Mouse (Mus musculus): ENCODE measurements at regions not wholly inside any gene's neighbourhood (a gene's known extent, or its start where the extent isn't known, plus 50 kb on each side); places are given as distances from the start of the nearest gene placed in this dataset.

DNA sequence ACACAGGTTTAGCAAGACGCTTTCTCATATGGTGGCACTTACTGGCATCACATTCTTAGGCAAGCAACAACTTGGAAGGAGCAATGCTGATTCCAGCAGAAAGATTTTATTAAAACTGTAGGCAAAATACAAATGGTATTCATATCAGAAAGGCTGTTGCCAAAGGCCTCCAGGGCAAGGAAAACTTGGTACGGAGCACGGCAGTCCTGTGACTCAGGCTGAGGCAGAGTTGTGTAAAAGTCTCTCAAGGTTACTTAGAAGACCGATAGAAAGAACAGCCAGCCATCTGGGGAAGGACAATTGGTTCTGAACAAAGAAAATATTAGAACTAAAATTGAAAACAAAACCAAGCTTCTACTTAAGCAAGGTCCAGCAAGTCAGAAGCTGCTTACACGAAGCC lies 201.2 kb downstream of the Col12a1 start:
- H3K4me2 ChIP-seq (ENCODE audit: low read depth, low read length) = no peak overlapping the region
- DNase-seq (ENCODE audit: low spot score) (no peak), ATAC-seq (ENCODE audit: insufficient read depth, low read depth) (no peak)
- WGBS = 60% methylated on average over 5 of the region's 5 CpGs
- no peak for TF ChIP-seq EP300 (IDR thresholded peaks at IDR 0.05; ENCODE audit: low read depth)
- TF ChIP-seq CTCF (IDR thresholded peaks at IDR 0.05; ENCODE audit: low read depth) = no peak
- H3K9ac ChIP-seq (replicated peaks; ENCODE audit: low read depth, low read length) = no peak overlapping the region
- no peak overlapping the region for H3K27ac ChIP-seq (ENCODE audit: low read depth)
- H3K9me3 ChIP-seq (replicated peaks; ENCODE audit: control insufficient read depth, low read length) = no peaks in the 10 kb centered on the region
- no peaks in the 10 kb centered on the region for H3K27me3 ChIP-seq (ENCODE audit: control insufficient read depth, insufficient read depth, low read length)
- 0 out of 2 replicates have a peak, but pooled peaks cover 6% of the 10 kb centered on the region for H3K4me1 ChIP-seq (ENCODE audit: control insufficient read depth, insufficient read depth)
- H3K4me3 ChIP-seq (ENCODE audit: low read depth, low read length) = no peak overlapping the region
- no peaks in the 10 kb centered on the region for H3K36me3 ChIP-seq (replicated peaks; ENCODE audit: control insufficient read depth, insufficient read depth, low read length)

DNA sequence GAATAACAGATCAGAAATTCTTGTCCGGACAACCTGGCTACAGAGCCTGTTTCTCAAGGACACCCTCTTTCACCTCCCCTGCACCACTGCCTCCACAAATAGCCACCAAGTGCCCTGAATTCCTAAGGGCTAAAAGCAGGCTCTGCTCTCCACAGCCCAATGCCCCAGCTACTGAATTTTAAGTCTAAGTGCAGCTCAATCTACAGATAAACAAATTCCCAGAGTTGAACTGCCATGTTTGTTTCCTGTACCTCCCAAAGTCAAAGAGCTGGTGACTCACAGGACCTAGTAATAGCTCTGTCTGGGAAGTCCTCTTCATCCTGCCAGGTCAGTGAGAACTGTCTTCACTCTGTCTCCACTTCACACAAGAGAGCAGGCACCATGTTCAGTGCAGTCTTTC lies 200.0 kb downstream of the Col12a1 start:
- Histone ChIP-seq H3K9ac (replicated peaks; ENCODE audit: low read depth, low read length) (no peak overlapping the region), H3K27me3 (ENCODE audit: control insufficient read depth, insufficient read depth, low read length) (no peaks in the 10 kb centered on the region), H3K9me3 (replicated peaks; ENCODE audit: control insufficient read depth, low read length) (no peaks in the 10 kb centered on the region), H3K4me3 (ENCODE audit: low read depth, low read length) (no peak overlapping the region), H3K27ac (ENCODE audit: low read depth) (peak overlapping the region; percentile 77), H3K4me1 (ENCODE audit: control insufficient read depth, insufficient read depth) (0 out of 2 replicates have a peak, but pooled peaks cover 6% of the 10 kb centered on the region), H3K4me2 (ENCODE audit: low read depth, low read length) (peak overlapping the region; percentile 5; the same call in 1 of the 2 replicates), H3K36me3 (replicated peaks; ENCODE audit: control insufficient read depth, insufficient read depth, low read length) (no peaks in the 10 kb centered on the region)
- peak; percentile 76 for DNase-seq (ENCODE audit: low spot score)
- ATAC-seq (ENCODE audit: insufficient read depth, low read depth) = peak; percentile 90
- WGBS = 23% methylated on average over 1 of the region's 1 CpGs
- no peak for TF ChIP-seq CTCF (IDR thresholded peaks at IDR 0.05; ENCODE audit: low read depth)
- TF ChIP-seq EP300 (IDR thresholded peaks at IDR 0.05; ENCODE audit: low read depth) = no peak

DNA sequence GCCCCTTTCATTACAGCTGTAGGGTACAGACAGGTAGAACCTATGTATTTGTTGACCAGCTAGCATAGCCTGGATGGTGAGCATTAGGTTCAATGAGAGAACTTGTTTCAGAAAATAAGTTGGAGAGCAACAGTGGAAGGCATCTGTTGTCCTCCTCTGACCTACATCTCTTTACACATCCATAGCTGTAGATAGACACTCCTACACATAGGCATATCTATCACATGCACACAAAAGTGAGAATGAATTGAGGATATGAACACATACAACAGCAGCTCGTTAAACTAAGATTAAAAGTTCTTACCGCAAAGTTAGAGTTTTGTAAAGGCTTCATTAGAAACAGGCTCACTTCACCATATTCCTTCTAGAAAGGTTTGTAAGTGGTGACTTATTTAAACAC lies 198.1 kb downstream of the Col12a1 start:
- Histone ChIP-seq H3K36me3 (replicated peaks; ENCODE audit: control insufficient read depth, insufficient read depth, low read length) (no peaks in the 10 kb centered on the region), H3K4me1 (ENCODE audit: control insufficient read depth, insufficient read depth) (0 out of 2 replicates have a peak, but pooled peaks cover 6% of the 10 kb centered on the region), H3K27me3 (ENCODE audit: control insufficient read depth, insufficient read depth, low read length) (no peaks in the 10 kb centered on the region), H3K9ac (replicated peaks; ENCODE audit: low read depth, low read length) (no peak overlapping the region), H3K27ac (ENCODE audit: low read depth) (no peak overlapping the region), H3K9me3 (replicated peaks; ENCODE audit: control insufficient read depth, low read length) (no peaks in the 10 kb centered on the region), H3K4me2 (ENCODE audit: low read depth, low read length) (no peak overlapping the region), H3K4me3 (ENCODE audit: low read depth, low read length) (no peak overlapping the region)
- 81% methylated on average over 2 of the region's 2 CpGs for WGBS
- ATAC-seq (ENCODE audit: insufficient read depth, low read depth) (no peak), DNase-seq (ENCODE audit: low spot score) (no peak)
- TF ChIP-seq CTCF (IDR thresholded peaks at IDR 0.05; ENCODE audit: low read depth) (no peak), EP300 (IDR thresholded peaks at IDR 0.05; ENCODE audit: low read depth) (no peak)

DNA sequence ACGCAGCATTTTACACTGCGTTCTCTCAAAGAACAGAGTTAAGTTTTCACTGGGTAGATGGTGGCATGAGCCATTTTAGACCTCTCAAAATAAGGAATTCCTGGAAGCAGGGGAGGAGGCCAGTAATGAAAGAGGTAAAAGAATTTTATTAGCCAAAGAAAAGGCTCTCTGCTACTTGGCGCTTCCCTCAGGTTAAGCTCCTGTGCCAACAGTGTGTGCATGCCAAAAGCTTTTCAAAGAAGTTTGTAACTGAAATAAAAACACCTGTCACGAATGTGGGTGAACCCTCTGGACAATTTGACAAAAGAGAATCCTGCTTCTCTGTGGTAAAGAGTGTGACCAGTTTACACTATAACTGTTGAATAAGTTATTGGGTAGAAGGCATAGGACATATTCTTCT lies 195.6 kb downstream of the Col12a1 start:
- H3K9me3 ChIP-seq (replicated peaks; ENCODE audit: control insufficient read depth, low read length) = no peaks in the 10 kb centered on the region

DNA sequence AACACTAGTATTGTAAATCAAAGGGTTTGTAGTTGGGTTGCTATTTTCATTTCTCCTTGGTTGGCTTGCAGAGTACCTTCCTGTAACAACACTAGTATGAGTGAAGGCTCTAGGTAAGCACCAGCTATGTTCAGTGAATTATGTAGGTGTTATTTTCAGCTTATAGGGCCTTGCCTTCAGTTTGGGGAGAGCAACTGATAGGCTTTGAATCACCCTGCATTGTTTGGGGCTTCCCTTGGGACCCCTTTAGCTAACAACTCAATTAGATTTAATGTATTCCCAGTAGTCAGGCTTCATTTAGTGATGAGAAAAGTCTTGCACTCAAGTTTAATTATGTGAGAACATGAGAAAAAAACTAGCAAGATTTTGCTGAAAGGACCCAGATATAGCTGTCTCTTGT lies 193.6 kb downstream of the Col12a1 start:
- ATAC-seq (ENCODE audit: insufficient read depth, low read depth) = no peak
- no peak overlapping the region for H3K9ac ChIP-seq (replicated peaks; ENCODE audit: low read depth, low read length)

More for the DNA sequence above, 195.6 kb downstream of the Col12a1 start:
- Histone ChIP-seq H3K4me2 (ENCODE audit: low read depth, low read length) (no peak overlapping the region), H3K27me3 (ENCODE audit: control insufficient read depth, insufficient read depth, low read length) (no peaks in the 10 kb centered on the region), H3K36me3 (replicated peaks; ENCODE audit: control insufficient read depth, insufficient read depth, low read length) (no peaks in the 10 kb centered on the region), H3K4me3 (ENCODE audit: low read depth, low read length) (no peak overlapping the region), H3K27ac (ENCODE audit: low read depth) (no peak overlapping the region), H3K4me1 (ENCODE audit: control insufficient read depth, insufficient read depth) (no peaks in the 10 kb centered on the region), H3K9ac (replicated peaks; ENCODE audit: low read depth, low read length) (no peak overlapping the region)
- DNase-seq (ENCODE audit: low spot score) (no peak), ATAC-seq (ENCODE audit: insufficient read depth, low read depth) (no peak)
- 84% methylated on average over 4 of the region's 4 CpGs for WGBS
- no peak for TF ChIP-seq CTCF (IDR thresholded peaks at IDR 0.05; ENCODE audit: low read depth)
- TF ChIP-seq EP300 (IDR thresholded peaks at IDR 0.05; ENCODE audit: low read depth) = no peak

DNA sequence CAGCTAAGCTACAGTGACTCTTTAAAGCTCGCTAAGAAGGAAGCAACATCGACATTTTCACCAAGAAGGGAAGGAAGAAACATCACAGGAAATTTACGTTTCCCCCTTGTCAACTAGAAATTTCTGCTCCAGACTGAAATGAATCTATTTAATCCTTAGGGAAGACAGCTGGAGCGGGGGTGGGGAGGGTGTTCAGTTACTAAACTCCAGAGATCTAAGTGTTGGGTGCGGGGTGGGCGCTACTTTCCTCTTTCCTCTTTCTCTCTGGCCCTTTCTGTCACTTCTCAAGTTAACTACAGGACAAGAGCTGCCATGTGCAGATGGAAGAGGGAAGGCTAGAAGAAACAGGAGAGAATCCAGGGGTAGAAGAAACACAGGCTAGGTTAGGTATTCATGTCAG lies 192.2 kb downstream of the Col12a1 start:
- no peak overlapping the region for H3K4me2 ChIP-seq (ENCODE audit: low read depth, low read length)
- H3K9me3 ChIP-seq (replicated peaks; ENCODE audit: control insufficient read depth, low read length) = no peaks in the 10 kb centered on the region
- no peak overlapping the region for H3K27ac ChIP-seq (ENCODE audit: low read depth)
- H3K9ac ChIP-seq (replicated peaks; ENCODE audit: low read depth, low read length) = no peak overlapping the region
- H3K4me3 ChIP-seq (ENCODE audit: low read depth, low read length) = no peak overlapping the region
- H3K27me3 ChIP-seq (ENCODE audit: control insufficient read depth, insufficient read depth, low read length) = no peaks in the 10 kb centered on the region
- ATAC-seq (ENCODE audit: insufficient read depth, low read depth) (no peak), DNase-seq (ENCODE audit: low spot score) (no peak)
- H3K36me3 ChIP-seq (replicated peaks; ENCODE audit: control insufficient read depth, insufficient read depth, low read length) = no peaks in the 10 kb centered on the region
- H3K4me1 ChIP-seq (ENCODE audit: control insufficient read depth, insufficient read depth) = no peaks in the 10 kb centered on the region
- WGBS = 57% methylated on average over 6 of the region's 6 CpGs
- TF ChIP-seq CTCF (IDR thresholded peaks at IDR 0.05; ENCODE audit: low read depth) (no peak), EP300 (IDR thresholded peaks at IDR 0.05; ENCODE audit: low read depth) (no peak)

More for the DNA sequence above, 193.6 kb downstream of the Col12a1 start:
- no peaks in the 10 kb centered on the region for H3K4me1 ChIP-seq (ENCODE audit: control insufficient read depth, insufficient read depth)
- no peak overlapping the region for H3K4me2 ChIP-seq (ENCODE audit: low read depth, low read length)
- no peaks in the 10 kb centered on the region for H3K27me3 ChIP-seq (ENCODE audit: control insufficient read depth, insufficient read depth, low read length)
- H3K27ac ChIP-seq (ENCODE audit: low read depth) = no peak overlapping the region
- H3K9me3 ChIP-seq (replicated peaks; ENCODE audit: control insufficient read depth, low read length) = no peaks in the 10 kb centered on the region
- no peaks in the 10 kb centered on the region for H3K36me3 ChIP-seq (replicated peaks; ENCODE audit: control insufficient read depth, insufficient read depth, low read length)
- TF ChIP-seq EP300 (IDR thresholded peaks at IDR 0.05; ENCODE audit: low read depth) (no peak), CTCF (IDR thresholded peaks at IDR 0.05; ENCODE audit: low read depth) (no peak)
- no peak for DNase-seq (ENCODE audit: low spot score)
- no peak overlapping the region for H3K4me3 ChIP-seq (ENCODE audit: low read depth, low read length)

Data from heart, postnatal 0 days (tissue).